Mouse (Mus musculus) spleen, adult 2 months (tissue): Measurements from ENCODE around the gene Myl4. TPM values are rescaled to one million over a fixed set of nuclear protein-coding genes. Genes with fewer than 3 reads are reported as not detected.
"Not testable (repeated sequence)": the region's sequence is repeated elsewhere in the genome, so short reads cannot be mapped to it uniquely, and the experiment has no call there.

Source experiments
- DNase-seq, 2 experiments: peaks; one replicate each; pipeline versions ENCODE4 v3.0.0 to v3.0.0-alpha.2; 2012 to 2021; ENCODE audit warnings: low spot score in 2 of 2, low read depth in 1 of 2
- H3K27ac ChIP-seq: fragments of 200-500 bp; 2 replicates; pipeline ENCODE4 v1.5.1; 2012; ENCODE audit warnings: low read length, inconsistent platforms; ENCODE audit not compliant: insufficient read depth
- H3K27me3 ChIP-seq: fragments of 200-500 bp; 2 replicates; pipeline ENCODE4 v1.6.1; 2012; ENCODE audit warnings: mild to moderate bottlenecking, moderate library complexity, low read length, inconsistent platforms; ENCODE audit not compliant: control insufficient read depth, insufficient read depth
- H3K36me3 ChIP-seq: fragments of 200-500 bp; 2 replicates; pipeline ENCODE4 v1.6.1; 2012; ENCODE audit warnings: mild to moderate bottlenecking, low read length, inconsistent platforms; ENCODE audit not compliant: control insufficient read depth, insufficient read depth
- H3K4me1 ChIP-seq: fragments of 200-500 bp; 2 replicates; pipeline ENCODE4 v1.6.1; 2011; ENCODE audit warnings: inconsistent platforms; ENCODE audit not compliant: control insufficient read depth, insufficient read depth, insufficient read length
- H3K4me3 ChIP-seq: fragments of 200-500 bp; 2 replicates; pipeline ENCODE4 v1.5.1; 2011; ENCODE audit warnings: mild to moderate bottlenecking, inconsistent platforms; ENCODE audit not compliant: insufficient read depth, insufficient read length; ENCODE audit errors: extremely low read depth
- CTCF ChIP-seq: fragments of 200-500 bp; IDR thresholded peaks from 2 replicates; pipeline ENCODE4 v1.5.1; 2011; ENCODE audit warnings: mild to moderate bottlenecking, inconsistent platforms; ENCODE audit not compliant: insufficient read depth, insufficient read length, insufficient replicate concordance; ENCODE audit errors: extremely low read depth
- POLR2A ChIP-seq: fragments of 200-500 bp; IDR thresholded peaks from 2 replicates; pipeline ENCODE4 v1.6.1; 2011; ENCODE audit warnings: low read depth, low read length, inconsistent platforms
- WGBS: fragments of 180-500 bp; shearing (Covaris S2); methylation state at CpG from one replicate; pipeline ENCODE4 v1.1.7; 2018; 5-methylcytosine and 5-hydroxymethylcytosine counted together
- polyA plus RNA-seq: library from polyadenylated mRNA; depleted of rRNA; stranded (reverse); fragments of >200 nt; gene quantifications from 2 replicates; pipeline ENCODE4 v1.2.3, GENCODE M21; 2012

Gene Myl4
- polyA plus RNA-seq, 1 experiment = 10.5 TPM

GRCm38 (mm10) chr11:104560971-104561370 lies 10.5 kb downstream of the Myl4 start:
- Histone ChIP-seq H3K27me3 (no peaks in the 10 kb centered on the region), H3K4me1 (no peaks in the 10 kb centered on the region), H3K27ac (no peak overlapping the region), H3K36me3 (no peaks in the 10 kb centered on the region), H3K4me3 (no peak overlapping the region)
- TF ChIP-seq POLR2A (no peak), CTCF (no peak)
- no peak for DNase-seq
- whole genome bisulfite sequencing = 89% methylated on average over 2 of the region's 2 CpGs

GRCm38 (mm10) chr11:104563496-104563895 lies 13.0 kb downstream of the Myl4 start:
- Histone ChIP-seq H3K27ac (no peak overlapping the region), H3K27me3 (no peaks in the 10 kb centered on the region), H3K36me3 (no peaks in the 10 kb centered on the region), H3K4me1 (no peaks in the 10 kb centered on the region), H3K4me3 (no peak overlapping the region)
- DNase-seq = no peak
- no peak for TF ChIP-seq POLR2A
- TF ChIP-seq CTCF = no peak
- WGBS = 14% methylated on average over 1 of the region's 1 CpGs

GRCm38 (mm10) chr11:104565172-104565571 lies 14.7 kb downstream of the Myl4 start:
- H3K27me3 ChIP-seq = no peaks in the 10 kb centered on the region
- WGBS = 88% methylated on average over 9 of the region's 9 CpGs
- no peak for DNase-seq
- no peak for TF ChIP-seq CTCF
- no peak for TF ChIP-seq POLR2A
- H3K36me3 ChIP-seq = no peaks in the 10 kb centered on the region
- H3K27ac ChIP-seq = no peak overlapping the region
- H3K4me3 ChIP-seq = no peak overlapping the region
- no peaks in the 10 kb centered on the region for H3K4me1 ChIP-seq

- H3K27ac ChIP-seq = no peak overlapping the region
- no peaks in the 10 kb centered on the region for H3K4me1 ChIP-seq
- H3K4me3 ChIP-seq = no peak overlapping the region
- H3K27me3 ChIP-seq = no peaks in the 10 kb centered on the region
- H3K36me3 ChIP-seq = no peaks in the 10 kb centered on the region
- no peak for TF ChIP-seq CTCF
- TF ChIP-seq POLR2A = no peak
- 93% methylated on average over 6 of the region's 6 CpGs for WGBS
- no peak for DNase-seq
Measured at GRCm38 (mm10) chr11:104566097-104566496, 15.6 kb downstream of the Myl4 start.

GRCm38 (mm10) chr11:104566796-104567195 lies 16.3 kb downstream of the Myl4 start:
- Histone ChIP-seq H3K36me3 (no peaks in the 10 kb centered on the region), H3K4me3 (no peak overlapping the region), H3K4me1 (peaks cover 3% of the 10 kb centered on the region; the same call in 1 of the 2 replicates), H3K27ac (no peak overlapping the region), H3K27me3 (peaks cover 3% of the 10 kb centered on the region; the same call in 1 of the 2 replicates)
- WGBS = 86% methylated on average over 2 of the region's 2 CpGs
- TF ChIP-seq CTCF (no peak), POLR2A (no peak)
- no peak for DNase-seq

GRCm38 (mm10) chr11:104567736-104568135 lies 17.3 kb downstream of the Myl4 start:
- no peak for TF ChIP-seq CTCF
- no peak for TF ChIP-seq POLR2A
- 96% methylated on average over 9 of the region's 9 CpGs for WGBS

GRCm38 (mm10) chr11:104568326-104568725 lies 17.9 kb downstream of the Myl4 start:
- TF ChIP-seq POLR2A (no peak), CTCF (no peak)
- DNase-seq = no peak
- no peak overlapping the region for H3K27ac ChIP-seq
- H3K4me1 ChIP-seq = peaks cover 3% of the 10 kb centered on the region; the same call in 1 of the 2 replicates
- H3K4me3 ChIP-seq = no peak overlapping the region
- H3K36me3 ChIP-seq = no peaks in the 10 kb centered on the region
- WGBS = 97% methylated on average over 4 of the region's 4 CpGs
- H3K27me3 ChIP-seq = peaks cover 3% of the 10 kb centered on the region; the same call in 1 of the 2 replicates

More at GRCm38 (mm10) chr11:104567736-104568135, 17.3 kb downstream of the Myl4 start:
- peaks cover 3% of the 10 kb centered on the region; the same call in 1 of the 2 replicates for H3K4me1 ChIP-seq
- H3K27ac ChIP-seq = no peak overlapping the region
- no peak for DNase-seq
- H3K27me3 ChIP-seq = peaks cover 3% of the 10 kb centered on the region; the same call in 1 of the 2 replicates
- no peaks in the 10 kb centered on the region for H3K36me3 ChIP-seq
- H3K4me3 ChIP-seq = no peak overlapping the region

- DNase-seq, H3K4me1 ChIP-seq, H3K36me3 ChIP-seq, H3K4me3 ChIP-seq, H3K27me3 ChIP-seq, H3K27ac ChIP-seq: not testable (repeated sequence)
- 71% methylated on average over 8 of the region's 8 CpGs for WGBS
Measured at GRCm38 (mm10) chr11:104570515-104570914, 20.1 kb downstream of the Myl4 start.

GRCm38 (mm10) chr11:104571373-104571772 lies 20.9 kb downstream of the Myl4 start:
- not testable (repeated sequence) for H3K4me1 ChIP-seq, H3K4me3 ChIP-seq, H3K27ac ChIP-seq, H3K36me3 ChIP-seq, H3K27me3 ChIP-seq, DNase-seq
- WGBS = 3% methylated on average over 28 of the region's 28 CpGs
